Mouse (Mus musculus) brown adipose tissue, adult 24 weeks (tissue): ENCODE results near the gene Vmn1r215. TPM values are rescaled to one million over a fixed set of nuclear protein-coding genes. Genes with fewer than 3 reads are reported as not detected.
"Not testable (repeated sequence)": the region's sequence is repeated elsewhere in the genome, so short reads cannot be mapped to it uniquely, and the experiment has no call there.

Experiments
- H3K27ac ChIP-seq: fragments of 200-500 bp; replicated peaks from 2 replicates; pipeline ENCODE4 v1.5.1; 2012; ENCODE audit warnings: low read depth, mild to moderate bottlenecking, low read length
- H3K4me1 ChIP-seq: fragments of 200-500 bp; 2 replicates; pipeline ENCODE4 v1.6.1; 2012; ENCODE audit warnings: low read length, mixed read lengths; ENCODE audit not compliant: control insufficient read depth, insufficient read depth, insufficient read length
- H3K4me3 ChIP-seq: fragments of 200-500 bp; 2 replicates; pipeline ENCODE4 v1.5.1; 2012; ENCODE audit warnings: low read depth, mild to moderate bottlenecking, low read length, moderate library complexity; ENCODE audit not compliant: insufficient read depth
- polyA plus RNA-seq: library from polyadenylated mRNA; stranded (reverse); fragments of >200 nt; gene quantifications from 2 replicates; pipeline ENCODE4 v1.2.4, GENCODE M21; 2012; ENCODE audit not compliant: missing spikeins, insufficient read depth, insufficient read length

Gene Vmn1r215
- polyA plus RNA-seq, result not detected in 2 replicates

DNA sequence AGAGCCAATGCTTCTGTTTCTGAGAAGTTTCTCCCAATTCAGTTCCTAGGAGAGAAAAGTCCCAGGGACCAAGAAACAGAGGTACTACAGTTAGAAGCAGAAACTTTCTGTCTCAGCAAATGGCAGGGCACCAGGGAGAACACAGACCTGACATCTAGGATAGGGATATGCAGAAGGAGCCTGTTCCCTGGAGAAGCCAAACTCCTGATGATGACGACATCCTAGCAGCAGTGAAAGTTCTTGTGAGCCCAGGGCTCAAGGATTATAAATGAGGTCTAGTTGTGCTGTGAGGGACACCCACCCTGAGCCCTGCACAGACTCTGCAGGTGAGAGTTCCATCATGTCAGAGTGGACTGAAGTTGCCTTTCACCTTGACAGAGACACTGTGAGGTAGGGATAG, at the start of gene Vmn1r215:
TSS of gene Vmn1r215 (plus strand) at position 301 of the 400 bp plus-strand sequence.
- Histone ChIP-seq H3K4me3 (no peak within 1 kb of the TSS), H3K4me1 (no peaks in the 10 kb centered on the region), H3K27ac (no peak within 1 kb of the TSS)

DNA sequence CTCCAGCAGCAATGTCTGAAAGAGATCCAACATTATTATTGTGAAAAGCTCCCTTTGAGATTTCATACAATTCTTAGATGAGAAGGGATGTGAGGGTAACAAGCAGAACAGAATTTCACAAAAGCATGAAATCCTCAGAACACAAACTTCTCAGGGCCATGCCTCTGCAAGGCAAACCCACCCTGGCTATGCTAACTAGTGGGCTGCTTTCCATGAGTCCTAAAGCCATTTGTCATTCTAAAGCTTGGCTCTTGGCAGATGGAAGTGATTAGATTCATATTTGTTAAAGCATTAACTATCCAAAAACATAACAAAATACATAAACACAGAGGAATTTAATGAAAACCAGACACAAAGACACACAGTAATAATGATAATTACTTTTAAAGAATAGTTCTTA, 49.7 kb upstream of the Vmn1r215 start:
- Histone ChIP-seq H3K4me3 (no peak overlapping the region), H3K4me1 (no peaks in the 10 kb centered on the region)

GRCm38 (mm10) chr13:23024812-23025211, 43.0 kb upstream of the Vmn1r215 start:
- no peak overlapping the region for H3K4me3 ChIP-seq
- no peak overlapping the region for H3K27ac ChIP-seq
- no peaks in the 10 kb centered on the region for H3K4me1 ChIP-seq

More for the DNA sequence above, 49.7 kb upstream of the Vmn1r215 start:
- no peak overlapping the region for H3K27ac ChIP-seq

GRCm38 (mm10) chr13:23030118-23030517, 37.7 kb upstream of the Vmn1r215 start, which contains the start of gene Vmn1r214:
Gene Vmn1r214 (plus strand): TSS chr13:23030418.
- Histone ChIP-seq H3K27ac (no peak within 1 kb of the TSS), H3K4me1 (no peaks in the 10 kb centered on the region)

DNA sequence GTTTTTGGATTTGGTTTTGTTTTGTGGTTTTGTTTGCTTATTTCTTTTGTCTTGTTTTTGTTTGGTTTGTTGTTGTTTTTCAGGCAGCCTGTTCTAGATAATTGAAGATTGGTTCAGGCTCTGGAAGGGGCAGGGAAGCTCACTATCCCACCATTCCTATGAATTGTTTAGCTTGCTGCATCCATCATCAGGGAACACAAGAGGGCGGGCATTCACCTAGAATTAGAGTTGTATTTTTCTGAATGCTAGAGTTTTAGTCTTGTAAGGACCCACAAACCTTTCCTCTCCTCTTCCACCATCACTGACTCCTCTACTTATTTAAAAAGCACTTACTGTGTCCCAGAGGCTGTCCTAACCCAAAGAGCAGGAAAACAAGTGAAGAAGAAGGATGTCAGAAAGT, 10.0 kb upstream of the Vmn1r215 start:
- no peaks in the 10 kb centered on the region for H3K4me1 ChIP-seq
- no peak overlapping the region for H3K27ac ChIP-seq
- H3K4me3 ChIP-seq, result no peak overlapping the region

More at GRCm38 (mm10) chr13:23030118-23030517, 37.7 kb upstream of the Vmn1r215 start, which contains the start of gene Vmn1r214:
- H3K4me3 ChIP-seq, result no peak within 1 kb of the TSS

DNA sequence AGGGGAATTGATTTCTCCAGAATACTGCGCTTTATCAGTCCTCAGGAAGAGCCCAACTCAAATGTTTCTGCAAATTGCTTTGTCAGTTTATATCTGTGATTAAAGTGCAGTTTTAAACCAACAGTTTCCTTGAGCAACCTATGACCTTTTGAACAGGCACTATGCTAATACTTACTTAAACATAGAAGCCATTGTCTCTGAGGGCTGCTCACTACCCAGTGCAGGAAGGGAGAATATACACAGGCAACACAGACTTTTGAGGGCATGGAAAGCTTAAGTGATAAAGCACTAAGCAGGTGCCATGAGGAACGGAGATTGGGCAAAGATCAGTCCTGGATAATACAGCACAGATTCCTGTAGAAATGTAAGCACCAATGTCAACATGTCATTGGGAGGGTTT, 1.5 kb downstream of the Vmn1r215 start:
- H3K4me3 ChIP-seq, result no peak overlapping the region
- no peaks in the 10 kb centered on the region for H3K4me1 ChIP-seq
- no peak overlapping the region for H3K27ac ChIP-seq

DNA sequence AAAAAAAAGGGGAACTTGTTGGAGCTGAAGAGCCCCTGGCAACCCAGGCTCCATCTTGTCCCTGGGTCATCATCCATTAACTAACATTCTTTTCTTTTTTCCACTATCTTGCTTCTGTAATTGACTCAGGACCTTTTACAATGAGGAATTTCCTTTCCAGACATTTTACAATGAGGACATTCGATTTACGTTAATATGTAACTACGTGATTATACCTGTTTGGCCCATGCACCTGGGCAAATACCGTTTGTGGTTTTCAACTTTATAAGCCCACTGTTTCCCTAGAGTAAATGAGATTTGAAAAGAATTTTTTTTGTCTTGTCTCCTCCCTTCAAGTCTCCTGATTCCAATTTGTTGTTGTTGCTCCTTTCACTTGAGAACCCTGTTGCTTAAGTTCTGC, 26.6 kb downstream of the Vmn1r215 start:
- Histone ChIP-seq H3K27ac (no peak overlapping the region), H3K4me3 (no peak overlapping the region), H3K4me1 (no peaks in the 10 kb centered on the region)

DNA sequence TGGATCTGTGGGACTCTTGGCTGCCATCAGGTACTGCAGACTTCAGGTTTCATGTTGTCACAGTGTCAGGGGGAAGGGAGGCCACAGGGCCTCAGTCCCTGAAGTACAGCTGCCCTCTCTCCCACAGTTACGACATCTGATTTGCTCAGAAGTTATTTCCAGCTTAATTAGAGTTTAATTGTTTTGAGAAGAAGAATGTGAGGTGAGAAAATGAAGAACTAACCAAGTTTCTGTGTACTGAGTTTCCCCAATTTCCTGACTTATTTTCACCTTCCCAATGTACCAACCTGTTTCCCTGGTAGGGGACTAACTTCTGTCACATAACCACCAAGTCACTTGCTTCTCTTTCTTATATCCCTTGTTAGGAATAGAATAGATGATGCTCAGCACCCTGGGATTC, 50.3 kb downstream of the Vmn1r215 start, which contains the start of gene Vmn1r217:
TSS of gene Vmn1r217 (minus strand) at position 101 of the 400 bp plus-strand sequence.
- H3K4me3 ChIP-seq, result not testable (repeated sequence)

DNA sequence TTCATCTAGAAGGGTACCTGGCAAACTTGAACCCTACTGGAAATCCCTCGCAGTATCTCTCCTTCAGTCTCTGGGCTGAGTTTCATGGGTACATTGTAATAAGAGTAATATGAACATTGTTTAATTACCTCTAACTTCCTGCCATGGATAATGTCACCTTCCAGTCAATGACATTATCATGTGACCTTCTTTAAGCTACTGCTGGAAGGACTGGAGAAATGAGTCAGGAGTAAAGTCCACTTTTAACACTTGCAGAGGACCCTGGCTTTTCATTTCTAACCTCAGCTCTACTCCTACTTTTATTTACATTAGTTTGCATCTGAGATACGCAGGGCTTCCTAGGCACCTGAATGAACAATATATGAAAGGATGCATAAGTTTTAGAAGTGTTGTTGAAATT, 52.8 kb downstream of the Vmn1r215 start:
- H3K4me1 ChIP-seq, result no peaks in the 10 kb centered on the region
- no peak overlapping the region for H3K4me3 ChIP-seq
- H3K27ac ChIP-seq, result no peak overlapping the region

More for the DNA sequence above, 50.3 kb downstream of the Vmn1r215 start, which contains the start of gene Vmn1r217:
- not testable (repeated sequence) for H3K27ac ChIP-seq, H3K4me1 ChIP-seq

Other genes starting within 250 kb of the Vmn1r215 start
- not detected in 2 replicates for gene Vmn1r210, start 236.7 kb upstream of the Vmn1r215 start, polyA plus RNA-seq
- not detected in 2 replicates for gene Vmn1r211, start 210.5 kb upstream of the Vmn1r215 start, polyA plus RNA-seq
- gene Vmn1r212, start 183.8 kb upstream of the Vmn1r215 start, polyA plus RNA-seq, result not detected in 2 replicates
- not detected in 2 replicates for gene Vmn1r213, start 60.4 kb upstream of the Vmn1r215 start, polyA plus RNA-seq
- not detected in 2 replicates for gene Vmn1r214, start 37.6 kb upstream of the Vmn1r215 start, polyA plus RNA-seq
- not detected in 2 replicates for gene Vmn1r217, start 50.2 kb downstream of the Vmn1r215 start, polyA plus RNA-seq
- not detected in 2 replicates for gene Vmn1r218, start 65.1 kb downstream of the Vmn1r215 start, polyA plus RNA-seq
- not detected in 2 replicates for gene Vmn1r219, start 91.3 kb downstream of the Vmn1r215 start, polyA plus RNA-seq
- gene Vmn1r220, start 120.0 kb downstream of the Vmn1r215 start, polyA plus RNA-seq, result not detected in 2 replicates
- gene Vmn1r221, start 146.1 kb downstream of the Vmn1r215 start, polyA plus RNA-seq, result not detected in 2 replicates
- gene Vmn1r222, start 167.9 kb downstream of the Vmn1r215 start, polyA plus RNA-seq, result not detected in 2 replicates
- not detected in 2 replicates for gene Vmn1r223, start 179.1 kb downstream of the Vmn1r215 start, polyA plus RNA-seq